Mouse (Mus musculus) liver, adult 2 months (tissue): ENCODE measurements around the gene Mre11a.

Experiments
- CTCF ChIP-seq: fragments of 200-500 bp; IDR thresholded peaks from 2 replicates; pipeline ENCODE4 v1.5.1; 2011; ENCODE audit warnings: low read depth, low read length, control low read depth
- POLR2A ChIP-seq: fragments of 200-500 bp; IDR thresholded peaks from 2 replicates; pipeline ENCODE4 v1.6.1; 2011; ENCODE audit warnings: low read length, control low read depth; ENCODE audit not compliant: insufficient read depth; ENCODE audit errors: extremely low read depth

- no peak for TF ChIP-seq POLR2A
- no peak for TF ChIP-seq CTCF
These were observed 6.1 kb upstream of the Mre11a start for GRCm38 (mm10) chr9:14778341-14778740.
